Mouse (Mus musculus): ENCODE measurements around the gene Vmo1. TPM values are rescaled to one million over a fixed set of nuclear protein-coding genes. Genes with fewer than 3 reads are reported as not detected.
"Not testable (repeated sequence)": the region's sequence is repeated elsewhere in the genome, so short reads cannot be mapped to it uniquely, and the experiment has no call there.

Gene Vmo1
- total RNA-seq, 2 experiments from 2014 or later: not detected

DNA sequence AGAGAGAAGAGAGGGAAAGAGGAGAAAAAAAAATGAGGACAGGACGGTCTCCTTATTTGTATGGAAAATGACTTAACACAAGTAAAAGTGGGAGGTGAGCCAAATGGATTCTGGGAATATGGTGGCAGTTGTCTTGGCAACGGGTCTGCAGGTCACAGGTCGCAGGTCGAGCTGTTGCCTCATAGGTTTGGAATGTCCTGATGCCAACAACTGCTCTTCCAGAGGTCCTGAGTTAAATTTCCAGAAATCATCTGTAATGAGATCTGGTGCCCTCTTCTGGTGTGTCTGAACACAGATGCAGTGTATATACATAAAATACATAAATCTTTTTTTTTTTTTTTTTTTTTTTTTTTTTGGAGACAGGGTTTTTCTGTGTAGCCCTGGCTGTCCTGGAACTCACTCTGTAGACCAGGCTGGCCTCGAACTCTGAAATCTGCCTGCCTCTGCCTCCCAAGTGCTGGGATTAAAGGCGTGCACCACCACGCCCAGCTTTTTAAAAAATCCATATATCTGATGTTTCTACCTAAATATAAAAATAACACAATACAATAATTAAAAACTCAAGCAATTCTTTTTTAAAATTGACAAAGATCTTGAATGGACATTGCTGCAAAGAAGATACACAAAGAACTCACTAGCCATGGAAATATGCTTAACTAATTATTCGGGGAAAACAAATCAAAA is 9.0 kb upstream of the Vmo1 start:
- DNase-seq; intact Hi-C loops (cut with DNase I): not testable (repeated sequence)

DNA sequence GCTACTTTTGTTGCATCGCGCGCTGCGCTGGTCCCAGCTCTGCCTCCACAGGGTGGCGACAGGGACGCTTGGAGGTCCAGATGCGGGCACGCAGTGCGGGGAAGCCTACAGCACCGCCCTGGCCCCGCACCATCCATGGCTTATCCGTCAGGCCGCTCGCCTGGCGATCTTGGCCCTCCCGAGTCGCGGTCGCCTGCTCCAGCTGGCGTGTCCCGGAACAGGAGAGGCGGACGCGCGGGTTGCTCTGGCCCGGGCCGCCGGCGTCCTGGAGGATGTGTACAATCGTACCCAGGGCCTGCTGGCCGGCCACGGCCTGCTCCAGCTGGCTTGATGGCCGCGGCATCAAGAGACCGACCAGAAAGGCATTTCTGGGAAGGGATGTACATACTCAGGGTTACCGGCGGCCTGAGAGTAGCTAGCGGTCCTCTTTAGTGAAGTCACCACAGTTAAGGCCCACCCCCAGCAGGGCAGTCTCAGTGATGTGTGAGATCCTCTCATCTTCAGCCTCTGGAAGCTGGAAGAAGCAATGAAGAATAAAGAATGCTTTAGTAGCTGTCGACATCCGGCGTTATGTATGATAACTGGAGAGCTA is 5.9 kb upstream of the Vmo1 start:
- intact Hi-C loops (cut with DNase I): no loop called here
- DNase-seq: peak; percentile 67 to 68

DNA sequence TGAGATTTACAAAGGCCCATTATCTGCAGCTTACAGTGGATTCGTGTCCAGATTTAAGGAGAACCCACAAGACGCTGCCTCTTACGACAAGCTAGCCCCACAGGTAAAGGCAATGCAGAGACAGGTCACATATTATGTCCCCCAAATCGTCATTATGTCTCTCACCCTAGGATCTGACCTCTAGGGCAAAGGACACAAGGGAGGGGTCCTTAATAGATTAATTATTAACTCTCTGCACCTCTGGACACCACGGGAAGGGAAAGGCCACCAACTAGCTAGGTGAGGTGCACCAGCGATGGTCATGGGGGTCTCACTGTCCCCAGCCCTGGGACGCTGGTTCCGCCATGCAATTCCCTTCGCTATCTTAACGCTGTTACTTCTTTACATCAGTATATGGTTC is 4.5 kb upstream of the Vmo1 start, which contains the start of gene Gltpd2:
Gene Gltpd2 (plus strand): TSS at position 274 of the 400 bp plus-strand sequence.
- no peak for DNase-seq
- intact Hi-C loops (cut with DNase I): no loop called here

GRCm38 (mm10) chr11:70518436-70518835 is 4.0 kb upstream of the Vmo1 start:
- DNase-seq: no peak
- intact Hi-C loops (cut with DNase I): no loop called here

DNA sequence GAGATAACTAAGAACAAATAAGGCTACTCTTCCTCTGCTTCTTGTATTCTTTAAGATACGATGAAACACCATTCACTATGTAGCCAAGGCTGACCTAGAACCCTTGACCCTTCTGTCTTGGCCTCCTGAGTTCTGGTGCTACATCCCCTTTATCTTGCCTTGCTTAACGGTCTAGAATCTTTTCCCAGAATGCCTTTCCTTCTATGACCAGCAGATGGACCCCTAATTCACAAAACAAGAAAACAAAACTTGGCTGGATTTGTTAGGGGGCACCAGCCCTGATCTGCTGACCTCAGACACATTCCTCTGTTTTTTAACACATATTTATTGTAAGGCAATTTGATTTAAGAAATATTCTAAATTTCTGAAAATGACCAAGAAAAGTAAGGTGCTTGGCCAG is 1.9 kb upstream of the Vmo1 start:
- intact Hi-C loops (cut with DNase I): loop anchor here (1.0 to 2.0 kb wide), 2 partner anchors 89 to 238 kb away; no protein-coding TSS in a partner anchor
- peak; percentile 47 to 69 for DNase-seq

DNA sequence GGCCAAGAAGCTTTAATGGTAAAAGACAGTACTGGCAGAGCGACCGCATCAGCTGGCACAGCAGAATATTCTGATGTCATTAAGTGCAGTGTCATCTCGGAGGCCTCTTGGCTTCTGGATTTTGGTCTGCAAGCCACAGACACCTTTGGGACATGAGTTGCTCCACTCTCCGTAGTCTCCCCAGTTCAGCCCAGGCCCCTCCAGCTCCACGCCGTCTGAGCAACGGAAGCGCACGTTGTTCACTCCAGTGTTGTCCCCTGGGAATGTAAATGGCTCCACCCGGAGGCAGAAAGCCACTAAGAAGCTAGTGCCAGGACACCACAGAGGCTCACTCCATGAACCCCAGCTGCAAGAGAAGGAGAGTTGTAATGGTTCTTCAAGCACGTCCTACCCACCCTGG is 896 bp downstream of the Vmo1 start:
- DNase-seq: peak; percentile 47 to 61
- intact Hi-C loops (cut with DNase I): no loop called here

- intact Hi-C loops (cut with DNase I): no loop called here
- DNase-seq: no peak
Measured at GRCm38 (mm10) chr11:70512709-70513342, 1.6 kb downstream of the Vmo1 start.

GRCm38 (mm10) chr11:70511825-70512224 is 2.6 kb downstream of the Vmo1 start:
- intact Hi-C loops (cut with DNase I): no loop called here
- no peak for DNase-seq

- intact Hi-C loops (cut with DNase I): no loop called here
- no peak for DNase-seq
Measured at GRCm38 (mm10) chr11:70511242-70511641, 3.2 kb downstream of the Vmo1 start.

DNA sequence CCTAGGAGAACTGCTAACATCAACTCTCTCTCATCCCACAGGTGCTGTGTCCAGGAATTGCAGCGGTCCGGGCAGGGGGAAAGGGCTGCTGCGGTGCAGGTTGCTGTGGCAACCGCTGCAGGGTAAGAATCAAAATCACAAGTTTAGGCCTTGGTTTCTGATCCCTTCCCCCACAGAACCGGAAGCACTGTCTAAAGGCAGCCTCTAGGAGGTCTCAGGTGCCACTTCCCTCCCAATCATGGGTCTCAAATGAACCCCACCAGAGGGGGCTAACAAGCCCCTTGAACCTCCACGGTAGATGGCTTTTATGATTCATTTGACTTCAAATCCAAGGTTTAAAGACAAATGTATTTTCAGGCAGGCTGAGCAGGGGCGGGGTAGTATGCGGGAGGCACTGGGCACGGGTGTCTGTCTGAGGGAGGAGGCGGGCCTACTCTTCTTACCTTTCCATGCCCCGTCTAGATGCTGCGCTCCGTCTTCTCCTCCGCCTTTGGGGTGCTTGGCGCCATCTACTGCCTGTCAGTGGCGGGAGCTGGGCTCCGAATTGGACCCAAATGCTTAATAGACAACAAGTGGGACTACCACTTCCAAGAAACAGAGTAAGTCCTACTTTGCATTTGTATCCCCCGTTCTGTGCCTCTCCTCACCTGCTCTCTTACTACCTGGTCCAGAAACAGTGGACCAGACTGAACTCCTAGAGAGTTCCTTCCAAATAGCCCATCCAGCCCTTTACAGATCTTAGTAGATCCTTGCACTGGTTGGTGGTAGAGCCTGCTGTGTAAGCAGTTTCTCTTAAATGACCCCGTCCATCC is 4.5 kb downstream of the Vmo1 start:
- intact Hi-C loops (cut with DNase I): no loop called here
- DNase-seq: peak in 1 of 2 experiments; percentile 41

DNA sequence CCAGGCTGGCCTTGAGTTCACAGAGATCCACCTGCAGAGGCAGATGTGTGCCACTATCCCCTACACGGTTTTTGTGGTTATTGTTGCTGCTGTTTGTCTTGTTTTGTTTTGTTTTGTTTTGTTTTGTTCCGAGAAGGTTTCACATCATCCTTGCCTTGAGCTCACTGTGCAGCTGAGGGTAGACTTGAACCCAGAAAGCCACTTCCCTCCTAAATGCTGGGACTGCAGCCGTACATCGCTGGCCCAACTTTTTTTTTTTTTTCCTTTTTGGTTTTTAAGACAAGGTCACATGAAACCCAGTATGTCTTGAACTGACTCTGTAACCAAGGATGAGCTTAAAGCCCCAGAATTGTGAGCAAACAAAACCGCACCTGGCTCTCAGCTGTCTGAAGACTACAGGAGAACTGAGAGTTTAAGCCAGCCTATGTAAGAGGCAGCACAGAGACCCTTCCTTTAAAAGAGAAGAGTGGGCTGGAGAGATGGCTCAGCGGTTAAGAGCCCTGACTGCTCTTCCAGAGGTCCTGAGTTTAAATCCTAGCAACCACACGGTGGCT is 7.4 kb downstream of the Vmo1 start:
- intact Hi-C loops (cut with DNase I): loop anchor here (1.0 to 2.0 kb wide), 3 partner anchors 55 to 92 kb away; partner anchors contain the start of gene Arrb2
- DNase-seq: no peak

DNA sequence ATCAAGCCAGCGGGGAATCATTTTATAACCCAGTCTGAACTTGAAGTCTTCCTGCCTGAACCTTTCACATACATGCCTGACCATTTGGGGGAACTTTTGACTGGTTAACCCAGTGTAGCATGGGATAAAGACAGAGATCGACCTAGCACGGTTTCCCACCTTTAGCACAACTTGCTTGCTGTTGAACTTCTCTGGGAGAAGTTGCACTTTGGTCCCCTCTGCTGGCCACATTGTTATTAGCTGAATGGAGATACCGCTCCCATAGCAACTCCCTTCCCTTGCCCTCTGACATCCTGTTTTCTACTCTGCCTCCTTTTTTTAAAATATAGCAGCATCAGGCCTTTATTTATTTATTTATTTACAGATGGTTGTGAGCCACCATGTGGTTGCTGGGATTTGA is 8.0 kb downstream of the Vmo1 start:
- intact Hi-C loops (cut with DNase I): loop anchor here (1.0 to 2.0 kb wide), 2 partner anchors 54 to 92 kb away; no protein-coding TSS in a partner anchor
- DNase-seq: peak; percentile 87 to 91

DNA sequence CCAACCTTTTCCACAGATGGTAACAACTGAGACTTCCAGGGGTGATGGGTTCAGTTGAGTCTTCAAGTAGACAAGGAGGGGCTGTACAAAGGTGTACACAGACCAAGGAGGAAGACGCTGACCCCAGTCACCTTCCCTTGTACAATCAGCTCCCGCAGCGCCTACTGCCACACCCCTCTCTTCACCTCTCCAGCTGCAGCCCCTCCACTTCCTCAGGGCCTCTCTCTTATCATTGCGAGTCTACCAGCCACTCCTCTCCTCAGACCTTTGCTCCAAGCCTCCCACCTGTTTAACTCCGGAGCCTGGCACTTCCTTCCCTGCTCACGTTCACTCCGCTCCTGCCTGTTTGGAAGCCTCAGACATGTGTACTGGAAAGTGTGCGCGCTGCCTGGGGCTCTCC is 9.4 kb downstream of the Vmo1 start, which contains the start of gene Tm4sf5:
Gene Tm4sf5 (plus strand): TSS at position 275 of the 400 bp plus-strand sequence.
- intact Hi-C loops (cut with DNase I): no loop called here
- DNase-seq: no peak

- intact Hi-C loops (cut with DNase I): no loop called here
- DNase-seq: no peak
Measured at GRCm38 (mm10) chr11:70502018-70502417, 12.4 kb downstream of the Vmo1 start.

DNA sequence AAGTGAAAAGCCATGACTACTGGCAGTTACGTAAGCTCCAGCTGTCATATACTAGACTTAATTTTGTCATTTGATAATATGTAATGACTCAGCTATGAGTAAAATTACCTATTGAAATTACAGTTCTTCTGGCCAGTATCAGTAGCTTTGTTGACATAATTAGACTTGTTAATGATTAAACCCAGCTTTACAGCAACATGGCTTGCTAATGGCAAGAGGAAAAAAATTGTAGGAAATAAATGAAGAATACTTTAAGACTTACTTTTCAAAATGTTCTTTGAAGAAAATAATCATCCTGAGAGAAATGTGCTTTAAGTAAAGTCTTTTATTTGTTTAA is 14.0 kb downstream of the Vmo1 start:
- DNase-seq: no peak
- intact Hi-C loops (cut with DNase I): no loop called here

GRCm38 (mm10) chr11:70499566-70500475 is 14.6 kb downstream of the Vmo1 start:
- no peak for DNase-seq
- intact Hi-C loops (cut with DNase I): no loop called here

GRCm38 (mm10) chr11:70489684-70490083 is 24.7 kb downstream of the Vmo1 start:
- no peak for DNase-seq
- intact Hi-C loops (cut with DNase I): no loop called here

- intact Hi-C loops (cut with DNase I): no loop called here
- DNase-seq: peak in 1 of 2 experiments; percentile 33
Measured at GRCm38 (mm10) chr11:70489138-70489537, 25.3 kb downstream of the Vmo1 start.

DNA sequence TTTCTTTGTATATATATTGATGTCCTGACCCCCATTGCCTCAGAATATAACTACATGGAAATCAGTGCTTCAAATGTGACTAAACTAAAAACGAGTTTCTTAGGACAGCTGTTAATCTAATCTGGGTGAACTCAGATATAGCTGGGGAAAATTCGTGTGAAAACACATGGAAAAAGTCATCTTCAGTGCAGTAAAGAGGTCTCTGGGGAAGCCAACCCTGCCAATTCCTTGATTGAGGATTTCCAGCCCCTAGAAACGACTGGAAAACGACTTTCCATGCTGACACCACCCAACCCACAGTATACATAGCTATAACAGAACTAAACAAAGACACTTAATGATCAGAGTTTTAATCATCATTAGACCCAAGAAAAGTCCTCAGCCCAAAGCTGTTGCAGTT is 26.6 kb downstream of the Vmo1 start:
- DNase-seq: peak; percentile 57 to 66
- intact Hi-C loops (cut with DNase I): no loop called here

GRCm38 (mm10) chr11:70485498-70485897 is 28.9 kb downstream of the Vmo1 start:
- intact Hi-C loops (cut with DNase I): no loop called here
- DNase-seq: no peak

All from heart, postnatal 10 days (tissue).